ENCODE assay signal across 19 mouse cellular contexts in genomic region chr2:132313568-132313967, GRCm38 (mm10). TPM values are rescaled to one million over a fixed set of nuclear protein-coding genes. Genes with fewer than 3 reads are reported as not detected.
A peak's percentile ranks its signal among the peaks of the same experiment; 100 is the strongest.
DNase-seq lines count a peak whose midpoint lies in the region; ATAC-seq and TF ChIP-seq lines count a peak whose summit lies in the region.
"Had no signal": no experiment of that assay in that cellular context is flagged by ENCODE, and none has a peak within 500 bp of the region (broad histone marks: within the 10 kb centered on the region; RNA-seq: fewer than 3 reads in every experiment).

No protein-coding gene starts in this region.

- no peaks in the 10 kb centered on the region for H3K9me3 ChIP-seq in forebrain, embryonic 16.5 days (ENCODE audit: control insufficient read depth, low read length)
- H3K9me3 ChIP-seq in forebrain, embryonic 13.5 days (replicated peaks), result no peaks in the 10 kb centered on the region
- no peaks in the 10 kb centered on the region for H3K9me3 ChIP-seq in midbrain, embryonic 11.5 days (ENCODE audit: control insufficient read depth, low read length)
- no peaks in the 10 kb centered on the region for H3K9me3 ChIP-seq in midbrain, embryonic 10.5 days (replicated peaks)
- no peaks in the 10 kb centered on the region for H3K9me3 ChIP-seq in hindbrain, embryonic 15.5 days
- H3K9me3 ChIP-seq in midbrain, postnatal 0 days (ENCODE audit: low read length), result no peaks in the 10 kb centered on the region
- H3K9me3 ChIP-seq: embryonic facial prominence, embryonic 15.5 days; forebrain, embryonic 10.5 days; heart, embryonic 13.5 days; limb, embryonic 12.5 days had no signal

- DNase-seq in midbrain, embryonic 11.5 days (ENCODE audit: low spot score, missing footprints), result peak; percentile 31
- DNase-seq in midbrain, embryonic 10.5 days (ENCODE audit: low spot score), result no peak
- DNase-seq in midbrain, postnatal 0 days (ENCODE audit: low spot score), result no peak
- no peak for DNase-seq in right cerebral cortex, postnatal 10 days (ENCODE audit: low spot score in 2 of 2)
- DNase-seq: adrenal gland, postnatal 36 days; B cell, adult 2 months; cerebellum, adult 8-10 months; heart, postnatal 36 days; kidney, postnatal 14 days; thymus, adult 2 months had no signal

- no peak overlapping the region for H3K27ac ChIP-seq in forebrain, embryonic 16.5 days (ENCODE audit: low read length)
- no peak overlapping the region for H3K27ac ChIP-seq in forebrain, embryonic 13.5 days
- H3K27ac ChIP-seq in midbrain, embryonic 11.5 days (ENCODE audit: low read depth, low read length), result no peak overlapping the region
- no peak overlapping the region for H3K27ac ChIP-seq in midbrain, embryonic 10.5 days (replicated peaks)
- no peak overlapping the region for H3K27ac ChIP-seq in hindbrain, embryonic 15.5 days (replicated peaks)
- H3K27ac ChIP-seq in midbrain, postnatal 0 days (ENCODE audit: low read depth, low read length), result no peak overlapping the region
- H3K27ac ChIP-seq: embryonic facial prominence, embryonic 15.5 days; forebrain, embryonic 10.5 days; heart, embryonic 13.5 days; left cerebral cortex, adult 2 months; limb, embryonic 12.5 days had no signal

- no peak overlapping the region for H3K9ac ChIP-seq in forebrain, embryonic 16.5 days (replicated peaks; ENCODE audit: low read depth, low read length)
- H3K9ac ChIP-seq in forebrain, embryonic 13.5 days, result no peak overlapping the region
- H3K9ac ChIP-seq in midbrain, embryonic 11.5 days (ENCODE audit: low read length), result no peak overlapping the region
- H3K9ac ChIP-seq in hindbrain, embryonic 15.5 days, result no peak overlapping the region
- no peak overlapping the region for H3K9ac ChIP-seq in midbrain, postnatal 0 days (replicated peaks; ENCODE audit: low read length, poor library complexity, severe bottlenecking)
- H3K9ac ChIP-seq: embryonic facial prominence, embryonic 15.5 days; heart, embryonic 13.5 days; limb, embryonic 12.5 days had no signal

- WGBS in forebrain, embryonic 16.5 days, result 93% methylated on average over 2 of the region's 2 CpGs
- WGBS in forebrain, embryonic 13.5 days, result 96% methylated on average over 2 of the region's 2 CpGs
- 98% methylated on average over 2 of the region's 2 CpGs for WGBS in midbrain, embryonic 11.5 days
- 100% methylated on average over 2 of the region's 2 CpGs for WGBS in midbrain, embryonic 10.5 days
- 96% methylated on average over 2 of the region's 2 CpGs for WGBS in hindbrain, embryonic 15.5 days
- 94% methylated on average over 2 of the region's 2 CpGs for WGBS in midbrain, postnatal 0 days

- no peak overlapping the region for H3K4me3 ChIP-seq in forebrain, embryonic 16.5 days (replicated peaks; ENCODE audit: low read length)
- no peak overlapping the region for H3K4me3 ChIP-seq in forebrain, embryonic 13.5 days
- H3K4me3 ChIP-seq in midbrain, embryonic 11.5 days (ENCODE audit: low read depth, low read length), result no peak overlapping the region
- no peak overlapping the region for H3K4me3 ChIP-seq in midbrain, embryonic 10.5 days
- no peak overlapping the region for H3K4me3 ChIP-seq in hindbrain, embryonic 15.5 days
- H3K4me3 ChIP-seq in midbrain, postnatal 0 days (ENCODE audit: low read depth, low read length), result no peak overlapping the region
- H3K4me3 ChIP-seq: embryonic facial prominence, embryonic 15.5 days; forebrain, embryonic 10.5 days; heart, embryonic 13.5 days; left cerebral cortex, adult 2 months; limb, embryonic 12.5 days had no signal

- TF ChIP-seq CTCF in midbrain, postnatal 0 days (IDR thresholded peaks at IDR 0.05), result no peak

- peaks cover 8% of the 10 kb centered on the region for H3K36me3 ChIP-seq in forebrain, embryonic 16.5 days (ENCODE audit: control insufficient read depth, insufficient read depth)
- H3K36me3 ChIP-seq in forebrain, embryonic 13.5 days (ENCODE audit: poor library complexity, severe bottlenecking), result peaks cover 23% of the 10 kb centered on the region
- H3K36me3 ChIP-seq in midbrain, embryonic 11.5 days (ENCODE audit: control insufficient read depth, insufficient read depth, low read length), result no peaks in the 10 kb centered on the region
- H3K36me3 ChIP-seq in midbrain, embryonic 10.5 days, result peaks cover 23% of the 10 kb centered on the region
- H3K36me3 ChIP-seq in hindbrain, embryonic 15.5 days, result peaks cover 6% of the 10 kb centered on the region; the same call in 1 of the 2 replicates
- peaks cover 15% of the 10 kb centered on the region for H3K36me3 ChIP-seq in midbrain, postnatal 0 days (ENCODE audit: insufficient read depth, low read length)

- 0 out of 2 replicates have a peak, but pooled peaks have one; percentile 13 for ATAC-seq in forebrain, embryonic 16.5 days
- no peak for ATAC-seq in forebrain, embryonic 13.5 days
- peak; percentile 42; the same call in 1 of the 2 replicates for ATAC-seq in midbrain, embryonic 11.5 days (ENCODE audit: low FRiP score)
- 0 out of 2 replicates have a peak, but pooled peaks have one; percentile 21 for ATAC-seq in hindbrain, embryonic 15.5 days (ENCODE audit: low FRiP score, low read depth)
- peak; percentile 58 for ATAC-seq in midbrain, postnatal 0 days (ENCODE audit: low FRiP score)
- ATAC-seq: intestine, embryonic 16.5 days had no signal

- H3K4me2 ChIP-seq in forebrain, embryonic 16.5 days (ENCODE audit: low read length), result no peak overlapping the region
- H3K4me2 ChIP-seq in forebrain, embryonic 13.5 days, result no peak overlapping the region
- H3K4me2 ChIP-seq in midbrain, embryonic 11.5 days, result no peak overlapping the region
- H3K4me2 ChIP-seq in hindbrain, embryonic 15.5 days, result no peak overlapping the region
- H3K4me2 ChIP-seq in midbrain, postnatal 0 days (ENCODE audit: low read depth, low read length, poor library complexity, severe bottlenecking), result no peak overlapping the region
- H3K4me2 ChIP-seq: embryonic facial prominence, embryonic 15.5 days; heart, embryonic 13.5 days; limb, embryonic 12.5 days had no signal

- no peaks in the 10 kb centered on the region for H3K4me1 ChIP-seq in forebrain, embryonic 16.5 days (replicated peaks; ENCODE audit: control insufficient read depth, insufficient read depth, low read length)
- H3K4me1 ChIP-seq in forebrain, embryonic 13.5 days, result no peaks in the 10 kb centered on the region
- H3K4me1 ChIP-seq in midbrain, embryonic 11.5 days (ENCODE audit: control insufficient read depth, insufficient read depth, low read length), result no peaks in the 10 kb centered on the region
- no peaks in the 10 kb centered on the region for H3K4me1 ChIP-seq in midbrain, embryonic 10.5 days
- H3K4me1 ChIP-seq in hindbrain, embryonic 15.5 days (replicated peaks), result no peaks in the 10 kb centered on the region
- no peaks in the 10 kb centered on the region for H3K4me1 ChIP-seq in midbrain, postnatal 0 days (ENCODE audit: insufficient read depth, low read length)
- H3K4me1 ChIP-seq: embryonic facial prominence, embryonic 15.5 days; heart, embryonic 13.5 days; limb, embryonic 12.5 days had no signal

- no peaks in the 10 kb centered on the region for H3K27me3 ChIP-seq in forebrain, embryonic 16.5 days (replicated peaks; ENCODE audit: control insufficient read depth, insufficient read depth, low read length)
- H3K27me3 ChIP-seq in forebrain, embryonic 13.5 days, result no peaks in the 10 kb centered on the region
- H3K27me3 ChIP-seq in midbrain, embryonic 11.5 days (ENCODE audit: control insufficient read depth, insufficient read depth, low read length), result no peaks in the 10 kb centered on the region
- H3K27me3 ChIP-seq in midbrain, embryonic 10.5 days (ENCODE audit: low read depth, poor library complexity, severe bottlenecking), result no peaks in the 10 kb centered on the region
- no peaks in the 10 kb centered on the region for H3K27me3 ChIP-seq in hindbrain, embryonic 15.5 days
- no peaks in the 10 kb centered on the region for H3K27me3 ChIP-seq in midbrain, postnatal 0 days (ENCODE audit: insufficient read depth, low read length)
- H3K27me3 ChIP-seq: embryonic facial prominence, embryonic 15.5 days; heart, embryonic 13.5 days; limb, embryonic 12.5 days had no signal

RNA-seq across cellular contexts. Expression of gene Cds2, which starts 50.6 kb away (rescaled TPM):
- polyA plus RNA-seq in forebrain, embryonic 16.5 days (2015; fragmentation: Nextera tagmentation; extraction: Ambion mirVana), result 23.0 and 27.9 TPM in 2 replicates
- polyA plus RNA-seq in forebrain, embryonic 13.5 days (2015; fragmentation: Nextera tagmentation; extraction: Ambion mirVana), result 19.2 and 21.7 TPM in 2 replicates
- polyA plus RNA-seq in midbrain, embryonic 11.5 days (2014; fragmentation: Nextera tagmentation; extraction: Ambion mirVana), result 25.6 and 30.7 TPM in 2 replicates
- polyA plus RNA-seq in midbrain, embryonic 10.5 days (2016; fragmentation: Nextera tagmentation; extraction: Ambion mirVana), result 21.4 and 22.7 TPM in 2 replicates
- polyA plus RNA-seq in hindbrain, embryonic 15.5 days (2015; fragmentation: Nextera tagmentation; extraction: Ambion mirVana), result 44.1 and 44.7 TPM in 2 replicates
- total RNA-seq in midbrain, postnatal 0 days (2014; rRNA removed), result 135 and 142 TPM in 2 replicates
- polyA plus RNA-seq in midbrain, postnatal 0 days (2015; fragmentation: Nextera tagmentation; extraction: Ambion mirVana), result 32.6 and 33.3 TPM in 2 replicates
